Mouse (Mus musculus) urinary bladder, postnatal 25 days (tissue): ENCODE results near the gene Egfl8.
A peak's percentile ranks its signal among the peaks of the same experiment; 100 is the strongest.

Experiments
- DNase-seq: peaks from one replicate; pipeline ENCODE4 v3.0.0; 2022; ENCODE audit warnings: low spot score

The Egfl8 gene

DNA sequence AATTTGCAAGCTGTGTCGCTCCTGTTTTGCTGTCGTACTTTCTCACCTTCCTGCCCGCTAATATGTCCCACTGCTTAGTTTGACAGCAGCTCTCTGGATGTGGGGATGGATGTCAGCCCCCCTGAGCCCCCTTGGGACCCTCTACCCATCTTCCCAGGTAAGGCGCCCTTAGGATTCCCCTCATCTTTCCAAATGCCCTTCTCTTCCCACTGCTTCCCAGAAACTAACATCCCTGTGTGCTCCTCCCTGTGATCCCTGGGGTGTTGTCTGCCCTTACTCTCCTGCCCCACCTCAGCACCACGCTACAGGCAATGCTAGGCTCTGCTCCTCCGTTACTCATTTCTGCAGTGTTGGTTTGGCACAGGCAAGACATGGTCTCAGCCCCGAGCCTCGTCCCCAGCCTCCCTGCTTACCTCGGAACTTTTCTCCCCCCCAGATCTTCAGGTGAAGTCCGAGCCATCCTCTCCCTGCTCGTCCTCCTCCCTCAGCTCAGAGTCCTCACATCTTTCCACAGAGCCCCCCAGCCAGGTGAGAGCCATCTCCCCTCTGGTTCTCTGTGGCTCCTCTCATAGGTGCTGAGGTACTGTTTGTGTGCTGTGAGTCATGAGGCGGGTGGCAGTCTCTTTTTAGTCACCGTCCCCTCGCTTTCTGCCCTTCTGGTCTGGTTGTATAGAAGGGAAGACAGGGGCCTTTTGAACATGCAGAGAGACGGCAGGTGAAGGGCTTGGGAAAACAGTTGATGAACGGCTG lies 32.5 kb upstream of the Egfl8 start:
- no peak for DNase-seq

DNA sequence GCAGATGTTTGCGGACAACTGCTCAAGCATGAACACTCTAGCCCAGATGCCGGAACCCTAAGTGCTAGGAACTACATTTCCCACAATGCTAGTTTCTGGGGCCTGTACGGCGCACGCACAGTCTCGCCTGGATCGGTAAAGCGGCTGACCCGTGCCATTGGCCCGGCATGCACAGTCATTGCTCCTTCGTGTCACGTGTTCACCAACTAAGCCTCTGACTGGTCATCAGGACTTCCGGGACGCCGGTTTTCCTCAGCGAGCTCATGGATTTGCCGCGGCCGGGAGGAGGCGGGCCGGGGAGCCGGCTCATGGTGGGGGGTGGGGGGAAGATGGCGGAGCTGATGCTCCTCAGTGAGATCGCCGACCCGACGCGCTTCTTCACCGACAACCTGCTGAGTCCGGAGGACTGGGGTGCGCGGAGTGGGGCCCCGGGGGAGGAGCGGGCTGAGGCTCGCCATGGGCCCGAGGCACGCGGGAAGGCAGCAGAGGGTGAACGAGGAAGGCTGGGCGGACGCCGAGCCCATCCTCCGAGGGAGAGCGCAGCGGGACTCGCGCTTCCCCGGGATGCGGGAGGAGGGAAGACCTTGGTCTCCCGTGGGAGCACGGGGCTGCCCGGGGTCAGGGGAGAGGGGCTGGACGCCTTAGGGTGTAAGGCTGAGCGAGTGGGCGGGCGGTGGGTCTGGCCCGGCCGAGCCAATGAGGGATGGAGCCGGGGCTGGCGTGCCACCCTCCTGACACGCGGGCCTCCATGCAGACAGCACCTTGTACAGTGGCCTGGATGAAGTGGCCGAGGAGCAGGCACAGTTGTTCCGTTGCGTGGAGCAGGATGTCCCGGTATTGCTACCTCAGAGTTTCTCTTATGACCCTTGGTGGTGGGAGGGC lies 31.4 kb upstream of the Egfl8 start, which contains the start of gene Atf6b:
Gene Atf6b (plus strand): TSS at position 241 of the 882 bp plus-strand sequence.
- peak; percentile 76 for DNase-seq

DNA sequence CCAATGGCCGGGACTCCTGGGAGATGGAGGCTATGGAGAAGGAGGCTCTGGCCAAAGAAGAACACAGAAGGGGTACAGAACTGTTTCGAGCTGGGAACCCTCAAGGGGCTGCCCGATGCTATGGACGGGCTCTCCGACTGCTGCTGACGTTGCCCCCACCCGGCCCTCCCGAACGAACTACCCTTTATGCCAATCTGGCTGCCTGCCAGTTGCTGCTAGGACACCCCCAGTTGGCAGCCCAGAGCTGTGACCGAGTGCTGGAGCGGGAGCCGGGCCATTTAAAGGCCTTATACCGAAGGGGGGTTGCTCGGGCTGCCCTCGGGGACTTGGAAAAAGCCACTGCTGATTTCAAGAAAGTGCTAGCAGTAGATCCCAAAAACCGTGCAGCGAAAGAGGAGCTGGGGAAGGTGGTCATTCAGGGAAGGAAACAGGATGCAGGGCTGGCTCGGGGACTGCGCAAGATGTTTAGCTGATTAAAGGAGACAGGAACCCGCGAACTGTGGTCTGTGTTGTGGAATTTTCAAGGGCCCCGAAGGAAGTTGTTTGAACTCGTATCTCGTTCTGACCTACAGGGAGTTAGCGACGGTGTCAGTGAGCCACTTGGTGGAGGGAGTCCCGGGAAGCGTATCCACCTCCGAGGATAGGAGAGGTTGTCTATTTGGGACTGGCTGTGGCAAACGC lies 30.2 kb upstream of the Egfl8 start:
- no peak for DNase-seq

GRCm38 (mm10) chr17:34645256-34645829 lies 29.6 kb upstream of the Egfl8 start:
- DNase-seq, result no peak

DNA sequence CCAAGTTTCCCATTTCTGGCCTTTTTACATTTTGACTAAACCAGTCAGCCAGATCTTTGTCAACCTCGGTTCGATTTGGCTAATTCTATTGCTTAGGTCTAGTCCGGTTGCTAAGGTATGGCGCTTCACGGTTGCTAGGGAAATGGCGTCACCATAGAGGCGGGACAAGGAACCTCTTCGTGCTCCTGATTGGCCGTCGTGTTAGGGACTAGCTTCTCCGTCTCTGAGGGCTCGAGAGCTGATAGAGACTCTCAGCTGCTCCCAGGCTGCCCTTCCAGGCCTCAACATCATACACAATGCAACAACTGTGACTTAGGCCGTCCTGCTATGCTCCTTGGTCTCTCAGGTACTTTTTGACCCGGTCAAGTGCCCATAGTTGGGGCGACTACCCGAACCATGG lies 28.8 kb upstream of the Egfl8 start, which contains the start of gene Fkbpl:
Gene Fkbpl (plus strand): TSS at position 157 of the 400 bp plus-strand sequence.
- peak; percentile 90 for DNase-seq

DNA sequence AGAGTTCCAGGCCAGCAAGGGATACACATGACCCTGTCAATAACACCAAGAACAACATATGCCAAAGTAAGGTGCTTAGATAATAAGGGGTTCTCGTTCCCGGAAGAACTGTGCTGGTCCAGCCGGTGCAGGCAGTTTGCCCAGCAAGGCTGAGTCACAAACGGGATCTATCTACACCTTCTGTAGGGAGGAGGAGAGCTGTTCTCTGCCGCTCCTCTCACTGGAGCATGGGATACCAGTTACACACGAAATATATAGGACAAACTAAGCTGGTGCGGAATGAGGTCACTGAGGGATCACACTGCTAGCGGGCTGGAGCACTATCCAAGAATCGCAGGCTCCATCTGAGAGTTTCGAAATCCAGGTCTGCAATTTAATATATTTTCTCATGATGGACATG lies 28.2 kb upstream of the Egfl8 start:
- no peak for DNase-seq

DNA sequence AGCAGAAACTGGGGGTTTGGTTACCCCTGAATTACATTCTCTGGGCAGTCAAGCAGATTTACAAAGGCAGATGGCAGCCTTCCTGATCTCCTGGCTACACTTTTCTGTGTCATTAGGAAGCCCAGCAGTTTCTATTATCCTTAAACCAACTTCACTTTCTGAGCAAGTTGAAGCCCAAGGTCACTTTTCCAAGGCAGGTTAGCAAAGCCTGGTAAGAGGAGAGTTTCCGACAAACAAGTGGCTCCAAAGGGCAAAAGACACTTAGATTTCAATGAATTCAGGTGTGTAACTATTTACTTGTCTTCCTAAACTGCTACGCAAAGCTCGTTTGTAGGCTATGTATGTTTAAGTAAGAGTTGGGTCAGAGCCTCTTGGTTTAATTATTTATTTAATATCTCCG lies 27.6 kb upstream of the Egfl8 start:
- DNase-seq, result no peak

- DNase-seq, result no peak
Observed at GRCm38 (mm10) chr17:34641945-34642344, 26.2 kb upstream of the Egfl8 start.

GRCm38 (mm10) chr17:34640778-34641601 lies 25.2 kb upstream of the Egfl8 start:
- no peak for DNase-seq

GRCm38 (mm10) chr17:34639461-34640255 lies 23.9 kb upstream of the Egfl8 start:
- no peak for DNase-seq

DNA sequence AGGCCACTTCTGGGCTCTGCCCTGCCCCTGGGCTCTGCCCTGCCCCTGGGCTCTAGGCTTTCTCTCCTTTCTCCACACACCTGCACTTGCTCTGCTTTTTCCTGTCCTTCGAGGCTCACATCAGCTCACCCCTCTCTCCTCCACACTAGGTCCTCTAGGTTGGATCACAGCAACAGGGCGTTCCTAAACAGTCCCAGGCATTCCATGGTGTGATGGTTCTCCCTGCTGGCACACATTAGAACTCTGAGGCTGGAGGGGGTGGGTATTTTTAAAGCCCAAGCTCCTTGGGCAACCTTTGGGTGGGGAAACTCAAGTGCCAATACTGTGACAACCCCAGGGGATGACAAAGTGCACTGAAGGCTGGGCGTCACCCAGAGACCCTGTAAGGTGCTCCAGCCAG lies 21.7 kb upstream of the Egfl8 start:
- no peak for DNase-seq

DNA sequence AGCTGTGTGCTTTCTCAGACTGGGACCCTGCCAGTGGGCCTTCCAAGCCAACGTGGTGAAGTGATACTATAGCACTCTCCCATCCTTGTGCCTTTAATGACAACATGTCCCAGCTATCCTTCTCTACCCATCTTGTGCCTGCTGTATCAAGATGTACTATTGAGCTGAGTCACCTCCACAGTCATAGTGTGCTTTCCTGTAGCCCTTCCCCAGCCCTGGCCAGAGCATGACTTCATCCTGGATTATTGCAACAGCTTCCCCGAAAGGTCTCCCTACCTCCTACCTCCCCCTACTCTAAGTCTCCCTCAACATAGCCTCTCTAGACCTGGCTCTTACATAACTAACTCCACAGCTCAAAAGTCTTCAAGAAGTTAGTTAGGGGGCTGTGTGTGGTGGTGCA lies 19.9 kb upstream of the Egfl8 start:
- no peak for DNase-seq

DNA sequence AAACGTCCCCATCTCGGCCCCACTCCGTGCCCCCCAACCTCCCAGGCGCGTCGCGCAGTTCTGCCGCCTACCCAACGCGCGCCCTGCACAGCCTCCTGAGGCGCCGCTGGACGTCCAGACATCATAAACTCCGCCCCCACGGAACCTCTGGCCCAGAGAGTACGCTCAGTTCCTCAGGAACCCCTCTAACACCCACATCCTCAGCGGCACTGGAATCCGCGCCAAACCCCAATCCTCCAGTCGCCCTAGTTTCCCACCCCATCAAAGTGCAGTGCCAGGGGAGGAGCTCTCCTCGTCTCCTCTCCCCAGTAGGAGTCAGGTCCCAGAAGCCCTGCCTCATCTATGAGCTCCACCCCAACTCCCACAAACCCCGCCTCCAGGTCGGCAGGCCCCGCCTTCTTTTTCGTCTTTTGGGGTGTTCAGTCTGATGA lies 16.5 kb upstream of the Egfl8 start:
- DNase-seq, result peak; percentile 72

GRCm38 (mm10) chr17:34631647-34632046 lies 15.9 kb upstream of the Egfl8 start:
- no peak for DNase-seq

DNA sequence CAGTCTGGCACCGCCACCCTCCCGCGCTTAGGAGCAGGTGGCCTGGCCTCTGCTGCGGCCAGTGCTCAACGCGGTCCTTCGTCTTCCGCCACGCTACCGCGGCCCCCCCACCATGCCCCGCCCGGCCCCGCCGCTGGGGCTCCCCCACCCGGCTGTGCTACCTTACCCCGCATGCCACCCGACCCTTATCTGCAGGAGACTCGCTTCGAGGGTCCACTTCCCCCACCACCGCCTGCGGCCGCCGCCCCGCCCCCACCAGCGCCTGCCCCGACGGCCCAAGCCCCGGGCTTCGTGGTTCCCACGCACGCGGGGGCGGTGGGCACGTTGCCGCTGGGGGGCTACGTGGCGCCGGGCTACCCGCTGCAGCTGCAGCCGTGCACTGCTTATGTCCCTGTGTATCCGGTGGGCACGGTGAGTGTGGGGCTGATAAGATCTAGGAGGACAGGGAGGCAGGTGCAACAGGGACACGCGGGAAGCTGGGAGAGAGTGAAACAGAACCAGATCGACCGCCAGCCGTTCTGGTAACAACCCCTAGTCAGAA lies 15.1 kb upstream of the Egfl8 start:
- DNase-seq, result no peak

GRCm38 (mm10) chr17:34629796-34630603 lies 14.2 kb upstream of the Egfl8 start:
- no peak for DNase-seq

DNA sequence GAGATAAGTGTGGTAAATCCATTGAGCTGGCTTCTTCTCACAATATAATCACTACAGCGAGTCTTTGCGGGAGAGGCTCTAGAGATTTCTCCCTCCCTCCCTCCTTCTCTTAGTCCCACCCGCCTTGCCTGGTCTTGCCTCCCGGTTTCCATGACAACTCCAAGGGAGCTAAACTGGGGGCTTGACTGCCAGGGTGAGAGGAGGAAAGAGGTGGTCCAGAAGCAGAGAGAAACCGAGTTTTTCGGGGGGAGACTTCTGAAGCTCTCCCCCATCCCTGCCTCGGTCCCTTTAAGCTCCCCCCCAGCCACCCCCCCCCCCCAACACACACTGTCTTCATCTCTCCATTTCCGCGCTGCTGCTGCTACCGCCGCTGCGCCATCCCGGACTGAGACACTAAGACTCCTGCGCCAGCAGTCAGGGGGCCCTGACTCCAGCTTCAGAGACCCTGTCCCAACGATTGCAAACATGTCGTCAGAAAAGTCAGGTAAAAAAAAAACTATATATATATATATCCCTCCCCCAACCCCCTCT lies 13.5 kb upstream of the Egfl8 start, which contains the start of gene Prrt1:
Gene Prrt1 (plus strand): TSS at position 313 of the 531 bp plus-strand sequence.
- no peak for DNase-seq

GRCm38 (mm10) chr17:34628644-34628967 lies 12.8 kb upstream of the Egfl8 start:
- DNase-seq, result no peak
